Mouse (Mus musculus) G1E (cell line): ENCODE data around the gene Anxa9.

Experiments used
- CTCF ChIP-seq: IDR thresholded peaks from 2 replicates; pipeline ENCODE4 v1.5.1; 2012; ENCODE audit warnings: low read depth, low read length, inconsistent platforms, mixed read lengths
- POLR2AphosphoS5 ChIP-seq: IDR thresholded peaks from 2 replicates; pipeline ENCODE4 v1.6.1; 2012; ENCODE audit warnings: low read depth, low read length, inconsistent platforms; ENCODE audit not compliant: insufficient replicate concordance

DNA sequence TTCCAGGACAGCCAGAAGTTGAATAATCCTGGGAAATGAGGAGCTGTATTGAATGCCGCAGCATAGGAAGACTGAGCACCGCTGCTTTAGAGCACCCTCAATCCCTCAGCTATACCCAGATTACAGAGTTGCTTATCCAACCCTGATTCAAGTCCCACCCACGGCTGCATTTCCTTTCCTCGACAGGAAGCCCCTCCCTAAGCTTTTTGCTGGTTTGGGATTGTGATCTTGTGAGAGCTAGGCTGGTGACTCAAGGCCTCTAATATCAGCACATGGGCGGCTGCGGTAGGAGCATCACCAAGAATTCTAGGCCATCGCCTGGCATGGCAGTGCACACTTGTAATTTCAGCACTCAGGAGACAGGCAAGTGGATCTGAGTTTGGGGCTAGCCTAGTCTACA, 20.5 kb downstream of the Anxa9 start:
- no peak for TF ChIP-seq CTCF
- no peak for TF ChIP-seq POLR2AphosphoS5
